Mouse (Mus musculus) midbrain, embryonic 11.5 days (tissue): Measurements from ENCODE around the gene Enpp5. TPM values are rescaled to one million over a fixed set of nuclear protein-coding genes. Genes with fewer than 3 reads are reported as not detected.

Experiments
- ATAC-seq: fragments of 200-750 bp; cut with Nextera tagmentation; 2 replicates; pipeline ENCODE4 v1.8.0; 2017; ENCODE audit warnings: moderate TSS enrichment, moderate library complexity; ENCODE audit not compliant: low FRiP score
- DNase-seq: peaks from one replicate; pipeline ENCODE4 v3.0.0; 2015; ENCODE audit warnings: low spot score; ENCODE audit errors: missing footprints
- H3K27ac ChIP-seq: fragments of 300-500 bp; sonication (generic); 2 replicates; pipeline ENCODE4 v1.5.1; 2014; ENCODE audit warnings: low read depth, low read length
- H3K27me3 ChIP-seq: fragments of 300-500 bp; sonication (generic); 2 replicates; pipeline ENCODE4 v1.6.1; 2014; ENCODE audit warnings: mild to moderate bottlenecking, low read length, moderate library complexity, mixed read lengths; ENCODE audit not compliant: control insufficient read depth, insufficient read depth
- H3K36me3 ChIP-seq: fragments of 300-500 bp; sonication (generic); 2 replicates; pipeline ENCODE4 v1.6.1; 2014; ENCODE audit warnings: mild to moderate bottlenecking, low read length, moderate library complexity, mixed read lengths; ENCODE audit not compliant: control insufficient read depth, insufficient read depth
- H3K4me1 ChIP-seq: fragments of 300-500 bp; sonication (generic); 2 replicates; pipeline ENCODE4 v1.6.1; 2014; ENCODE audit warnings: low read length; ENCODE audit not compliant: control insufficient read depth, insufficient read depth
- H3K4me2 ChIP-seq: fragments of 300-500 bp; sonication (generic); 2 replicates; pipeline ENCODE4 v1.6.1; 2014; ENCODE audit warnings: mild to moderate bottlenecking, moderate library complexity
- H3K4me3 ChIP-seq: fragments of 300-500 bp; sonication (generic); 2 replicates; pipeline ENCODE4 v1.5.1; 2014; ENCODE audit warnings: low read depth, low read length
- H3K9ac ChIP-seq: fragments of 300-500 bp; sonication (generic); 2 replicates; pipeline ENCODE4 v1.6.1; 2014; ENCODE audit warnings: low read length
- H3K9me3 ChIP-seq: fragments of 300-500 bp; sonication (generic); 2 replicates; pipeline ENCODE4 v1.6.1; 2016; ENCODE audit warnings: low read length; ENCODE audit not compliant: control insufficient read depth
- WGBS: fragments of 180-500 bp; shearing (Covaris S2); extraction: QIAGEN DNeasy Blood & Tissue Kit; methylation state at CpG from one replicate; pipeline ENCODE4 v1.1.7; 2014; 5-methylcytosine and 5-hydroxymethylcytosine counted together
- polyA plus RNA-seq: library from polyadenylated mRNA; unstranded; fragments of >200 nt; fragmentation: Nextera tagmentation; extraction: Ambion mirVana; gene quantifications from 2 replicates; pipeline ENCODE4 v1.2.1, GENCODE M21; 2014

Enpp5 gene
- polyA plus RNA-seq, 1 experiment from 2014 or later: 11.5 TPM

- ATAC-seq: no peak
- Histone ChIP-seq H3K27me3 (no peaks in the 10 kb centered on the region), H3K36me3 (no peaks in the 10 kb centered on the region), H3K4me1 (no peaks in the 10 kb centered on the region), H3K4me3 (no peak overlapping the region), H3K9me3 (no peaks in the 10 kb centered on the region), H3K4me2 (no peak overlapping the region), H3K27ac (no peak overlapping the region), H3K9ac (no peak overlapping the region)
- DNase-seq: no peak
- WGBS: 76% methylated on average over 1 of the region's 1 CpGs
Measured at GRCm38 (mm10) chr17:44057123-44057522, 21.5 kb upstream of the Enpp5 start.

DNA sequence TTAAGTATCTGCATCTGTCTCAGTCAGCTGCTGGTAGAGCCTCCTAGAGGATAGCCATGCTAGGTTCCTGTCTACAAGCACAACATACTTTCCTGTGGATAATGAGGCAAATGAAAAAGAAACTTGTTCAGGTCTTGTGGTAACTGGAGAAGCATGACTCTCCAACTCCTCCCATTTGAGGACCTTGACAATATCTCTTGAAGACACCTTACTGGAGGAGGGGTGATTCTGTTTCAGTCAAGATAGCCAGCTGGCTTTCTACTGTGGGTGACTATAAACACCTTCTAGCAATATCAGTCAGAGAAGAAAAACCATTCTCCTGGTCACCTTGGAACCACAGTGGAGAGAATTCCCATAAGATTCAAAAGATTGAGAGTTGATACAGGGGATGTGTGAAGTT lies 20.5 kb upstream of the Enpp5 start:
- no peak for ATAC-seq
- Histone ChIP-seq H3K4me1 (no peaks in the 10 kb centered on the region), H3K27me3 (no peaks in the 10 kb centered on the region)

GRCm38 (mm10) chr17:44060781-44061180 lies 17.8 kb upstream of the Enpp5 start:
- Histone ChIP-seq H3K4me3 (no peak overlapping the region), H3K9ac (no peak overlapping the region), H3K4me1 (no peaks in the 10 kb centered on the region), H3K27me3 (no peaks in the 10 kb centered on the region), H3K9me3 (no peaks in the 10 kb centered on the region), H3K4me2 (no peak overlapping the region), H3K27ac (no peak overlapping the region), H3K36me3 (no peaks in the 10 kb centered on the region)
- 100% methylated on average over 1 of the region's 1 CpGs for WGBS
- ATAC-seq (no peak), DNase-seq (no peak)

More for the DNA sequence above, 20.5 kb upstream of the Enpp5 start:
- H3K4me2 ChIP-seq: no peak overlapping the region
- no peak overlapping the region for H3K9ac ChIP-seq
- H3K9me3 ChIP-seq: no peaks in the 10 kb centered on the region
- DNase-seq: no peak
- no peak overlapping the region for H3K4me3 ChIP-seq
- H3K27ac ChIP-seq: no peak overlapping the region
- no peaks in the 10 kb centered on the region for H3K36me3 ChIP-seq

- H3K9ac ChIP-seq: no peak overlapping the region
- DNase-seq (no peak), ATAC-seq (no peak)
- H3K4me1 ChIP-seq: no peaks in the 10 kb centered on the region
- H3K4me2 ChIP-seq: no peak overlapping the region
- no peaks in the 10 kb centered on the region for H3K36me3 ChIP-seq
- H3K4me3 ChIP-seq: no peak overlapping the region
- H3K27ac ChIP-seq: no peak overlapping the region
- no peaks in the 10 kb centered on the region for H3K9me3 ChIP-seq
- WGBS: 87% methylated on average over 5 of the region's 5 CpGs
- no peaks in the 10 kb centered on the region for H3K27me3 ChIP-seq
Measured at GRCm38 (mm10) chr17:44061289-44061890, 17.2 kb upstream of the Enpp5 start.

GRCm38 (mm10) chr17:44068876-44069275 lies 9.7 kb upstream of the Enpp5 start:
- no peaks in the 10 kb centered on the region for H3K27me3 ChIP-seq
- no peaks in the 10 kb centered on the region for H3K4me1 ChIP-seq
- no peaks in the 10 kb centered on the region for H3K9me3 ChIP-seq
- no peak overlapping the region for H3K4me2 ChIP-seq
- H3K4me3 ChIP-seq: no peak overlapping the region
- no peaks in the 10 kb centered on the region for H3K36me3 ChIP-seq
- ATAC-seq: no peak
- no peak overlapping the region for H3K27ac ChIP-seq
- 85% methylated on average over 6 of the region's 6 CpGs for WGBS
- DNase-seq: no peak
- H3K9ac ChIP-seq: no peak overlapping the region

GRCm38 (mm10) chr17:44071680-44072079 lies 6.9 kb upstream of the Enpp5 start:
- Histone ChIP-seq H3K9me3 (no peaks in the 10 kb centered on the region), H3K4me1 (no peaks in the 10 kb centered on the region), H3K27ac (no peak overlapping the region), H3K36me3 (no peaks in the 10 kb centered on the region), H3K4me3 (no peak overlapping the region), H3K9ac (no peak overlapping the region), H3K27me3 (no peaks in the 10 kb centered on the region), H3K4me2 (no peak overlapping the region)
- ATAC-seq: no peak
- DNase-seq: no peak

DNA sequence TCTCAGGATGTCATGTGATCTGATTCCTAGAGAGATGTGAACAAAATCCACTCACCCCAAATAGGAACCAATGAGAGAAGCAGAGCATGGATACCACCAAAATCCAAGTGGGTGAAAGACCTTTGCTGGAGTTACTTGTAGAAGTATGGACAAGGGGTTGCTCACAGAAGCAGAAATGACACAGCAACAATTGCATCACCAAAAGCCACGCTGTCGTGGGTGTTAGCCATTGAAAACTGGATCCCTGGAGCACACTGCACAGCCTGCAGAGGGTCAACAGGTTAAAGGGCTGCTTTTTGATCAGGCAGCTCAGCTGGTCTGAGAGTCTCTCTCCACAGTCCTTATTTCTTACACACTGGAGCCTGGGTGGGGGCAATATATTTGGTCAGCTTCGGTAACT lies 3.0 kb upstream of the Enpp5 start:
- DNase-seq (no peak), ATAC-seq (no peak)
- Histone ChIP-seq H3K4me2 (no peak overlapping the region), H3K9ac (no peak overlapping the region), H3K4me3 (no peak overlapping the region), H3K27me3 (no peaks in the 10 kb centered on the region), H3K27ac (no peak overlapping the region), H3K9me3 (no peaks in the 10 kb centered on the region), H3K36me3 (no peaks in the 10 kb centered on the region), H3K4me1 (no peaks in the 10 kb centered on the region)
- 75% methylated on average over 3 of the region's 3 CpGs for WGBS

DNA sequence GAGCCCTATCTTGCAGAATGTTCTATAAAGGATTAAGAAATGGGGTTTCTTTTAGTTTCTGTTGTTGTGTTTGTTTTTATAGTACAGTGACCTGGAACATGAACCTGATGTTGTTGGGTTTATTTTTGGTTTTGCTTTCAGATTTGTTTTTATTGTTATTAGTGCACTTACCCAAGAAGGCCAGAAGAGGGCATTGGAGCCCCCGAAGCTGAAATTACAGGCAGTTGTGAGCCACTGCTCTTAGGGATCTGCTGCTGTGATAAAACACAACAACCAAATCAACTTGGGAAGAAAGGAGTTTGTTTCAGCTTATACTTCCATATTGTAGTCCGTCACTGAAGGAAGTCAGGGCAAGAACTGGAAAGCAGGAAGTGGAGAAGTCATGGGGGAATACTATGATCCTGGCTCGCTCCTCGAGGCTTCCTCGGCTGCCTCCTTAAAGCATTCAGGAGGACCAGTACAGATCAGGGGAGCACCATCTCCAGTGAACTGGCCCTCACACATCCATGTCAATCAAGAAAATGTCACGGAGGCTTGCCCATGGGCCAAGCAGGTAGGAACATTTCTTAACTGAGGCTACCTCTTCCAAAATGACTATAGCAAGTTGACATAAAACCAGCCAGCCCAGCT lies 2.4 kb upstream of the Enpp5 start:
- no peaks in the 10 kb centered on the region for H3K36me3 ChIP-seq
- H3K27ac ChIP-seq: no peak overlapping the region
- no peak for ATAC-seq

GRCm38 (mm10) chr17:44077146-44077842 lies 1.3 kb upstream of the Enpp5 start:
- 85% methylated on average over 12 of the region's 12 CpGs for whole genome bisulfite sequencing
- no peak for ATAC-seq
- Histone ChIP-seq H3K27ac (no peak overlapping the region), H3K9me3 (no peaks in the 10 kb centered on the region), H3K27me3 (no peaks in the 10 kb centered on the region), H3K9ac (no peak overlapping the region), H3K4me1 (no peaks in the 10 kb centered on the region), H3K4me3 (no peak overlapping the region), H3K36me3 (no peaks in the 10 kb centered on the region), H3K4me2 (no peak overlapping the region)
- no peak for DNase-seq

More for the DNA sequence above, 2.4 kb upstream of the Enpp5 start:
- DNase-seq: no peak
- H3K4me2 ChIP-seq: no peak overlapping the region
- H3K9me3 ChIP-seq: no peaks in the 10 kb centered on the region
- no peak overlapping the region for H3K4me3 ChIP-seq
- no peaks in the 10 kb centered on the region for H3K27me3 ChIP-seq
- WGBS: 57% methylated on average over 6 of the region's 6 CpGs
- H3K4me1 ChIP-seq: no peaks in the 10 kb centered on the region
- no peak overlapping the region for H3K9ac ChIP-seq
